Mouse (Mus musculus) MEL (cell line): Measurements from ENCODE around the gene Rhob.

Experiments
- EP300 ChIP-seq, 2 experiments: IDR thresholded peaks; 2 replicates each; pipeline ENCODE4 v1.6.1; 2011; ENCODE audit warnings: improper control_type of control experiment in 2 of 2, low read length in 2 of 2, low read depth in 1 of 2, mild to moderate bottlenecking in 1 of 2
- KAT2A ChIP-seq: conservative IDR thresholded peaks from 2 replicates; pipeline ENCODE4 v1.6.1; 2012; ENCODE audit warnings: low read depth, low read length, improper control_type of control experiment, inconsistent platforms
- MAFK ChIP-seq: IDR thresholded peaks from 2 replicates; pipeline ENCODE4 v1.6.1; 2011; ENCODE audit warnings: low read depth, mild to moderate bottlenecking, low read length, improper control_type of control experiment, borderline replicate concordance
- POLR2A ChIP-seq, 2 experiments: IDR thresholded peaks; 2 replicates each; pipeline ENCODE4 v1.6.1; 2011 to 2012; ENCODE audit warnings: low read length in 2 of 2, mild to moderate bottlenecking in 2 of 2, control low read depth in 1 of 2, improper control_type of control experiment in 1 of 2, low read depth in 1 of 2, moderate library complexity in 1 of 2; ENCODE audit not compliant: control insufficient read depth in 1 of 2, insufficient read depth in 1 of 2, poor library complexity in 1 of 2

- no peak for TF ChIP-seq MAFK
- no peak for TF ChIP-seq POLR2A (IDR thresholded peaks at IDR 0.05; ENCODE audit: control insufficient read depth in 1 of 2, insufficient read depth in 1 of 2, low read depth in 1 of 2, low read length in 2 of 2, poor library complexity in 1 of 2)
- no peak for TF ChIP-seq EP300 (IDR thresholded peaks at IDR 0.05; ENCODE audit: low read depth in 1 of 2, low read length in 2 of 2)
- no peak for TF ChIP-seq KAT2A
These were observed 1.2 kb downstream of the Rhob start for GRCm38 (mm10) chr12:8498591-8499000.
